Mouse (Mus musculus) heart, embryonic 11.5 days (tissue): ENCODE data around the gene Cdhr3. TPM values are rescaled to one million over a fixed set of nuclear protein-coding genes. Genes with fewer than 3 reads are reported as not detected.
A peak's percentile ranks its signal among the peaks of the same experiment; 100 is the strongest.

Source experiments
- ATAC-seq: fragments of 200-750 bp; cut with Nextera tagmentation; replicated peaks from 2 replicates; pipeline ENCODE4 v1.8.0; 2017; ENCODE audit warnings: moderate library complexity; ENCODE audit not compliant: insufficient number of reproducible peaks, low FRiP score, low TSS enrichment
- H3K27ac ChIP-seq: fragments of 300-500 bp; sonication (generic); 2 replicates; pipeline ENCODE4 v1.5.1; 2014; ENCODE audit warnings: mild to moderate bottlenecking, low read depth, low read length
- H3K27me3 ChIP-seq: fragments of 300-500 bp; sonication (generic); 2 replicates; pipeline ENCODE4 v1.6.1; 2014; ENCODE audit warnings: mild to moderate bottlenecking, low read length, mixed read lengths; ENCODE audit not compliant: control insufficient read depth, insufficient read depth
- H3K36me3 ChIP-seq: fragments of 300-500 bp; sonication (generic); 2 replicates; pipeline ENCODE4 v1.6.1; 2014; ENCODE audit warnings: mild to moderate bottlenecking, low read length, moderate library complexity, mixed read lengths; ENCODE audit not compliant: control insufficient read depth, insufficient read depth
- H3K4me1 ChIP-seq: fragments of 300-500 bp; sonication (generic); 2 replicates; pipeline ENCODE4 v1.6.1; 2014; ENCODE audit warnings: low read length; ENCODE audit not compliant: control insufficient read depth, insufficient read depth
- H3K4me2 ChIP-seq: fragments of 300-500 bp; sonication (generic); 2 replicates; pipeline ENCODE4 v1.6.1; 2014; ENCODE audit warnings: mild to moderate bottlenecking, moderate library complexity
- H3K4me3 ChIP-seq: fragments of 300-500 bp; sonication (generic); 2 replicates; pipeline ENCODE4 v1.5.1; 2014; ENCODE audit warnings: low read depth, low read length
- H3K9ac ChIP-seq: fragments of 300-500 bp; sonication (generic); 2 replicates; pipeline ENCODE4 v1.6.1; 2014; ENCODE audit warnings: mild to moderate bottlenecking, low read depth, low read length, moderate library complexity
- H3K9me3 ChIP-seq: fragments of 300-500 bp; sonication (generic); replicated peaks from 2 replicates; pipeline ENCODE4 v1.6.1; 2016; ENCODE audit warnings: low read length; ENCODE audit not compliant: control insufficient read depth
- WGBS: fragments of 180-500 bp; shearing (Covaris S2); extraction: QIAGEN DNeasy Blood & Tissue Kit; methylation state at CpG from one replicate; pipeline ENCODE4 v1.1.7; 2014; ENCODE audit not compliant: insufficient replicate concordance; 5-methylcytosine and 5-hydroxymethylcytosine counted together
- polyA plus RNA-seq: library from polyadenylated mRNA; unstranded; fragments of >200 nt; fragmentation: Nextera tagmentation; extraction: Ambion mirVana; gene quantifications from 2 replicates; pipeline ENCODE4 v1.2.1, GENCODE M21; 2014

Gene Cdhr3
- polyA plus RNA-seq, 1 experiment from 2014 or later: not detected

DNA sequence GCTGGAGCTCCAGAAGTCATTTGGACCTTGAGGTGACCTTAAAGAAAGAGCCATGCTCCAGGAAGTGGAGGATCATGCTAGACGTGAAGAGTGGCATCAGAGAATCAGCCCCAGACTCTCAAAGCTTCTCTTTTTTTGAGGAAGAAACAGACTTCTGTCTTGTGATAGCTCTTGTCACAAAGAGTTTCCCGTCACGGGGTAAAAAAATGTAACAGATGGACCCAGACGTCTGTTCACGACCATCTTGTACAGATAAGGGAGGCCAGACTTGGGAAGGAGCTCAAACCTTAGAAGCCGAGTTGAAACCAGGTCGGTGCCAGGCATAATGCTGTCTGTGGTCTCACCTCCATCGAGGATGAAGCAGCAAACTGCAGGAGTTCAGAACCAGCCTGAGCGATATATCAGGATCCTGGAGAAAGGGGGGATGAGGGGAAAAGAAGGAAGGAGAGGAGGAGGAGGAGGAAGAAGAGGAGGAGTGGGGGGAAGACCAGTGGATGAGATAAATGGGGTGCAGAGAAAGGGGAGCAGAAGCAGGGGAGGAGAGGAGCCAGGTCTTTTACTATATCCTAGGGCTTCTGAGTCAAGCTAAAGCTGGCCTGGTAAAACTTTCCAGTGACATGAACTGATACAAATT lies 33.0 kb upstream of the Cdhr3 start:
- Histone ChIP-seq H3K4me2 (no peak overlapping the region), H3K36me3 (no peaks in the 10 kb centered on the region), H3K9me3 (no peaks in the 10 kb centered on the region), H3K4me3 (no peak overlapping the region), H3K4me1 (no peaks in the 10 kb centered on the region), H3K27me3 (no peaks in the 10 kb centered on the region), H3K27ac (no peak overlapping the region), H3K9ac (no peak overlapping the region)
- ATAC-seq: no peak
- 45% methylated on average over 9 of the region's 9 CpGs for WGBS

DNA sequence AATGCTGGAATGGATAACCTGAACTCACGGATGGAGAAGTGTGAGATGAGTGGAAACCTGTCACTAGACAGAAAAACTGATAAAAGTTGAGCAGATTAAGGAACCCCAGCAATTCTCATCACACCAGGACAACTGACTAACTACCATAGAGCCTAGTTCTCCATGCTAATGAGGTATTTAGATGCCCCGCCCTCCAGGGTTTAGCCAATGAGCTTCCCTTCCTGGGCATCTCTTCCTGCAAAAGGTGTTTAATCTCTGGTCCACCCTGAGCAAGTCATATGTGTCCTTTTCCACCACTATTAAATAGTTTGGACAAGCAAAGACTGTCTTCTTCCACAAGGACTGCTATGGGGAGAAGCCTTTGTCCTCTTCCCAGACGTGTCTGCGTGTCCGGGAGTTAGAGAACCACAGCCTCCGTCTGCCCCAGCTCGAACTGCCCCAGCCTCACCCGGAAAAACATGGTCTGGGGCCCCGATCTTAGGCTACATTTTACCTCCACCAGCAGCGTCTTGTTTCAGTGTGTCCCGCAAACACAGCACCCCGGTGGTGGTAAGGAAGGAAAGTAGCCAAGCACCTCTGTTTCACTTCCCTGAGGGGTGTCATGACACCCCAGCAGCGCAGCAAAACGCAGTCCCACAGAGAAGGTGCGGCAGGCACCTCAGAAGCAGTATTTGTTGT lies 26.1 kb upstream of the Cdhr3 start:
- ATAC-seq: no peak
- WGBS: 31% methylated on average over 15 of the region's 15 CpGs
- H3K9me3 ChIP-seq: no peaks in the 10 kb centered on the region
- 0 out of 2 replicates have a peak overlapping the region, but pooled peaks have one; percentile 6 for H3K9ac ChIP-seq
- peaks cover 3% of the 10 kb centered on the region; the same call in 1 of the 2 replicates for H3K4me1 ChIP-seq
- no peaks in the 10 kb centered on the region for H3K27me3 ChIP-seq
- H3K4me3 ChIP-seq: peak overlapping the region; percentile 19; the same call in 1 of the 2 replicates
- no peaks in the 10 kb centered on the region for H3K36me3 ChIP-seq
- no peak overlapping the region for H3K27ac ChIP-seq
- peak overlapping the region; percentile 56 for H3K4me2 ChIP-seq

DNA sequence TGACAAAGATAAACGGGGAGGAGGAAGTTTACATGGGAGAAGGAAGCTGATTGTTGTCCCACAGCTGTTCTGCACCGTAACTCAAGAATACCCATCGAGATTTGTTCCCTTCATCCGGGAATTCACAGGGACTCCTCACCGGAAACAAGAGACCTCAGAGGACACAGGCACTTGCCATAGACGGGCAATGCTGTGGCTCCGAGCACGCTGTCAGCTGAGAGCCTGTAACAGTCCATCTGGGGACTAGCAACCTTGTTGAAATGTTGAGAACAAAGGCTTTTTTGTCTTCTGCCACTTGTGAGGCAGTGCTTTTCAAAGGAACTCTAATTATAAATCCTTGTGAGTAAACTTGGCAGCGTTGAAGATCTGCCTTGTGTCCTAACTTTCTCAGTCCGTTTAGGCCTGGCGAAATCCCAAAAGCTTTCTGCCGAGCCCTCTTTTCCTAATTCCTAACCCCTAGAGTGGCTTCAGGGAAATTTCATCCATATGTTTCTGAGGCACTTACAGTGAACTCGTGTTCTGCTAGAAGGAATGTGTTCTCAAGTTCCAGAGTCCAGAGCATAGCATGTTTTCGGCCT lies 18.3 kb upstream of the Cdhr3 start:
- no peaks in the 10 kb centered on the region for H3K36me3 ChIP-seq
- H3K9ac ChIP-seq: no peak overlapping the region
- H3K27me3 ChIP-seq: no peaks in the 10 kb centered on the region
- H3K27ac ChIP-seq: peak overlapping the region; percentile 22; the same call in 1 of the 2 replicates
- 37% methylated on average over 14 of the region's 14 CpGs for WGBS
- ATAC-seq: no peak
- H3K4me1 ChIP-seq: 0 out of 2 replicates have a peak, but pooled peaks cover 8% of the 10 kb centered on the region
- H3K4me2 ChIP-seq: no peak overlapping the region
- no peaks in the 10 kb centered on the region for H3K9me3 ChIP-seq
- H3K4me3 ChIP-seq: no peak overlapping the region

DNA sequence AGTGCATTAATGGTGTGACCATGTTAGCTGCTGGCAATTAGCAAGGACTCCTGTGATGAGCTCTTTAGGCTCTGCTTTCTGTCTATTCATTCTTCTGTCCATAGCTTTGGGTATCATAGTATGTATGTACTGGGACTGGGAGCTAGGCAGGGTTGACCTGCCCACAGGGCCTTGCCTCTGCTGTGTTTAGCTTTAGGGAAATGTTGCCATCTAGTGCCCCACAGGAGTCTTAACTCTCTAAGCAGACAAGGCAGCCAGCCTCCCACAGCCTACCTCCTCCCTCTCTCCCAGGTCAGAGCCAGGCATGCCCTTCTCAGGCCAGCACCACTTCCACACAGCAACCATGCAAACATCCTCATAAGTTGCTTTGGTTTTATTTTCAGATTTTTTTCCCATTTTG lies 16.9 kb upstream of the Cdhr3 start:
- no peak overlapping the region for H3K4me2 ChIP-seq
- 0 out of 2 replicates have a peak, but pooled peaks have one; percentile 22 for ATAC-seq
- H3K4me3 ChIP-seq: no peak overlapping the region
- H3K27me3 ChIP-seq: no peaks in the 10 kb centered on the region
- H3K4me1 ChIP-seq: 0 out of 2 replicates have a peak, but pooled peaks cover 8% of the 10 kb centered on the region
- H3K27ac ChIP-seq: no peak overlapping the region
- no peak overlapping the region for H3K9ac ChIP-seq
- H3K36me3 ChIP-seq: no peaks in the 10 kb centered on the region
- H3K9me3 ChIP-seq: no peaks in the 10 kb centered on the region

DNA sequence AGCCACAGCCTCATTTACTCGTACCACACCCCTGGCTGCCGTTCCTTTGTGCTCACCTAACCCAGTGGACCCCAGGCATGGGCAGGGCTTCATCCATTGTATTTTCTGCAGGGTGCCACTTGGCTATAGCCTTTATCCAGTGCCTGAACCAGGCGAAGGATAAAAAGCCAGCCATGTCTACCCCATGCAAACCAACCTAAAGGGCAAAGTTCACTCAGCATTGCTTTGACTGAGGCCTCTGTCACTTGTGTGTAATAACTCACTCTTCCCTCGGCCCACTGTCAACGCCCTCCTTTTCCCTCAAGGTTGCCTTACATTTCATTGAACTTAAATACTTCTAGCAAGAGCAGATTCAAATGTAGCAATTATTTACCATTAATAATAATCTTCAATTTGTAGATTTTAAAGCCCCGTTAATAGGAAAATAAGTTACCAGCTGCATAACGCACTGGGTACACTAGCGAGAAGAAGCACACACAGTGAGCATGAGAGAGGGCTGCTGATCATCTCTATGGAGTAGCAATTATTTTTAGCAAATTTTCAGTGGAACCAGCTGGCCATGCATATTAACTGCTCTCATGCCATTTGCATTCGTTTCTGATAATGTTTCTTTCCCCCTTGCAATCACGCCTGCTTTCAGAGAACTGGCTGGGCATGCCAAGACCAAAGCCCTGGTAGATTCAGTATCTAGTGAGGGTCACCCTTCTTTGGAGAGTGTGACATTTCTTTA lies 13.9 kb upstream of the Cdhr3 start:
- Histone ChIP-seq H3K4me2 (no peak overlapping the region), H3K4me1 (0 out of 2 replicates have a peak, but pooled peaks cover 6% of the 10 kb centered on the region), H3K9ac (no peak overlapping the region), H3K27ac (no peak overlapping the region), H3K27me3 (no peaks in the 10 kb centered on the region), H3K9me3 (no peaks in the 10 kb centered on the region), H3K4me3 (no peak overlapping the region), H3K36me3 (no peaks in the 10 kb centered on the region)
- no peak for ATAC-seq
- 79% methylated on average over 10 of the region's 10 CpGs for WGBS

DNA sequence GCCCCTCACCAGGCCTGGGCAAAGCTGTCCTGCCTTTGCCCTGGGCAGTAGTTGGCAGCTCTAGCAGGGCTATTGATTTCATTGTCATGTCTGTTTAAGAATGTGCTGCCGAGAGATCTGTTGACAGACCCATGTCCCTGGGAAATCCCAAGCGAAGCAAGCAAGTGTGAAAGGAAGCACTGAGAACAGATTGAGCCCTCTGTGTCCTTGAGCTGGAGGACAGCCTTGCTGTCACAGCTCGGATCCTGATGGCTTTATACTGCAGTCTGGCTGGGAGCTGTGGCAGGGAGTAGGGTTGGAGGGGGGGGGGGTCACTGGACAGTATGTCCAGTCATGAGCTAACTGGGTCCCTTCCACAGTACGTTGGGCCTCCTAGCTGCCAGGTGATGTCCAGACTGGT lies 13.0 kb upstream of the Cdhr3 start:
- peak overlapping the region; percentile 12; the same call in 1 of the 2 replicates for H3K27ac ChIP-seq
- H3K36me3 ChIP-seq: no peaks in the 10 kb centered on the region
- no peaks in the 10 kb centered on the region for H3K9me3 ChIP-seq
- no peak for ATAC-seq
- H3K4me2 ChIP-seq: no peak overlapping the region
- H3K27me3 ChIP-seq: no peaks in the 10 kb centered on the region
- 57% methylated on average over 4 of the region's 4 CpGs for WGBS
- 0 out of 2 replicates have a peak, but pooled peaks cover 2% of the 10 kb centered on the region for H3K4me1 ChIP-seq
- H3K9ac ChIP-seq: no peak overlapping the region
- H3K4me3 ChIP-seq: no peak overlapping the region

DNA sequence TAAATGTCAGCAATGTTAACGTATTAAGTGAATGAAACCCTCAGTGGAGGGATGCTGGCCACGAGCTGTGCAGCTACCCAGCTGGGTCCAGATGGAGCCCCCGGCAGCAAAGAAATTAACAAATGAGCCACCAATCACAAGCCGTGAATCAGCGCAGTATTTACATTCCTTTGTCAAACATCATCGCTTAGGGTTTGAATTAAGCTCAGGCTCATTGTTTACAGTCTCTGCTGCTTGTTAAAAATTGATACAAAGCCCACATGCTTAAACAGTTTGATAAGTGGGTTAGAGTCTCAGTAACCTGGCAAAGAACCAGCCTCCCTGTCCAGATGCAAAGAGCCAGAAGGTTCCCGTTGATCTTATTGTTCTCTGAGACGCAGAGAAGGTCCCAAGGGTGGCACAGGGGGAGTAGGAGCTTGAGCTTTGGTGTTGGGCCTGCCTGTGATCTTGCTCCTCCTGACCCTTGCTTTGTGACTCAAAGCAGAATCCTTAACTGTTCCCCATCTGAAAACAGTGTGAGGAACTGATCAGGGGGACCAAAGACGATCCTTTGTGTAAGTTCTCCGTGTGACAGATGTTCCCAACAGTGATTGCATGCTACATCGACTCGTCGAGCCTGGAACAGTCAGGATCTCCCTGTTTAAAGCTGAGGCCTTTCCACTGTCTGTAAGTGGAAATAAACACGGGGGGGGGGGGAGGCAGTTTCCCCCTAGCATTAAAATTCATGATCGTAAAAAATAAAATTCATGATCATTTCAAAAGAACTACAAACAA lies 9.9 kb upstream of the Cdhr3 start:
- Histone ChIP-seq H3K4me2 (no peak overlapping the region), H3K9ac (no peak overlapping the region), H3K27ac (no peak overlapping the region), H3K27me3 (no peaks in the 10 kb centered on the region), H3K9me3 (no peaks in the 10 kb centered on the region), H3K4me3 (no peak overlapping the region), H3K36me3 (no peaks in the 10 kb centered on the region), H3K4me1 (no peaks in the 10 kb centered on the region)
- ATAC-seq: no peak
- WGBS: 66% methylated on average over 15 of the region's 15 CpGs

DNA sequence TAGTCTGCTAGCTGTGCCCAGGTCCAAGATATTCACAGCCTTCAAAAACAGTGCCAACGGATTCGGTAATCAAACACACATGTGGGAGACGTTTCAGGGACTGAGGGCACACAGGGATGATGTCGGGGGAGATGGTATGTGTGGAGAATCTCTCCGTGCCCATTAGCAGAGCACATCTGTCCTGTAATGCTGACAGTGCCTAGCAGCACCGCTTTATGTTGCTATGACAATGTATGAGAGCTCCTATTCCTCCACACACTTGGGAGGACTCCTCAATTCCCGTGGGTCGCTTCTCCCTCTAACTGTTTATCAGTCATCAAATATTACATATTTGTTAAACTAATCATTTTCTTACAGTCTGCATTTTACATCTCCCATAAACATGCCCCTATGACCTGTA lies 9.0 kb upstream of the Cdhr3 start:
- Histone ChIP-seq H3K9me3 (no peaks in the 10 kb centered on the region), H3K9ac (no peak overlapping the region), H3K4me2 (no peak overlapping the region), H3K4me3 (no peak overlapping the region), H3K27me3 (no peaks in the 10 kb centered on the region), H3K36me3 (no peaks in the 10 kb centered on the region), H3K4me1 (no peaks in the 10 kb centered on the region), H3K27ac (no peak overlapping the region)
- 82% methylated on average over 8 of the region's 8 CpGs for WGBS
- no peak for ATAC-seq
